Mouse (Mus musculus): Measurements from ENCODE around the gene Ap1s1. TPM values are rescaled to one million over a fixed set of nuclear protein-coding genes. Genes with fewer than 3 reads are reported as not detected.

Ap1s1 gene
- polyA plus RNA-seq, 1 experiment from 2014 or later: 194 TPM

- no peak for ATAC-seq (replicated peaks; ENCODE audit: low FRiP score)
- no peaks in the 10 kb centered on the region for H3K27me3 ChIP-seq
- WGBS: 26% methylated on average over 11 of the region's 12 CpGs
These were observed 16.0 kb upstream of the Ap1s1 start for GRCm38 (mm10) chr5:137061809-137062481.

GRCm38 (mm10) chr5:137054873-137055272 is 8.9 kb upstream of the Ap1s1 start:
- no peak overlapping the region for H3K27ac ChIP-seq
- H3K36me3 ChIP-seq: no peaks in the 10 kb centered on the region
- no peak overlapping the region for H3K4me2 ChIP-seq
- H3K27me3 ChIP-seq: no peaks in the 10 kb centered on the region
- no peaks in the 10 kb centered on the region for H3K4me1 ChIP-seq
- H3K9me3 ChIP-seq (replicated peaks): no peaks in the 10 kb centered on the region
- ATAC-seq (replicated peaks; ENCODE audit: low FRiP score): no peak
- no peak overlapping the region for H3K4me3 ChIP-seq (replicated peaks)
- 84% methylated on average over 5 of the region's 5 CpGs for WGBS
- no peak overlapping the region for H3K9ac ChIP-seq

More at GRCm38 (mm10) chr5:137061809-137062481, 16.0 kb upstream of the Ap1s1 start:
- Histone ChIP-seq H3K9me3 (replicated peaks) (no peaks in the 10 kb centered on the region), H3K27ac (no peak overlapping the region), H3K4me3 (replicated peaks) (no peak overlapping the region), H3K4me2 (no peak overlapping the region), H3K36me3 (no peaks in the 10 kb centered on the region), H3K4me1 (no peaks in the 10 kb centered on the region), H3K9ac (no peak overlapping the region)

- Histone ChIP-seq H3K4me3 (replicated peaks) (no peak overlapping the region), H3K4me2 (no peak overlapping the region), H3K9me3 (replicated peaks) (no peaks in the 10 kb centered on the region), H3K36me3 (no peaks in the 10 kb centered on the region), H3K9ac (no peak overlapping the region), H3K4me1 (no peaks in the 10 kb centered on the region), H3K27ac (no peak overlapping the region), H3K27me3 (no peaks in the 10 kb centered on the region)
- no peak for ATAC-seq (replicated peaks; ENCODE audit: low FRiP score)
- 80% methylated on average over 7 of the region's 7 CpGs for WGBS
These were observed 8.4 kb upstream of the Ap1s1 start for GRCm38 (mm10) chr5:137054299-137054698.

GRCm38 (mm10) chr5:137051914-137052505 is 6.1 kb upstream of the Ap1s1 start:
- Histone ChIP-seq H3K4me2 (no peak overlapping the region), H3K36me3 (no peaks in the 10 kb centered on the region), H3K9ac (no peak overlapping the region), H3K27ac (no peak overlapping the region), H3K4me1 (no peaks in the 10 kb centered on the region), H3K9me3 (replicated peaks) (no peaks in the 10 kb centered on the region), H3K4me3 (replicated peaks) (no peak overlapping the region), H3K27me3 (no peaks in the 10 kb centered on the region)
- 82% methylated on average over 5 of the region's 5 CpGs for WGBS
- ATAC-seq (replicated peaks; ENCODE audit: low FRiP score): no peak

GRCm38 (mm10) chr5:137051125-137051524 is 5.2 kb upstream of the Ap1s1 start:
- Histone ChIP-seq H3K4me1 (peaks cover 5% of the 10 kb centered on the region; the same call in 1 of the 2 replicates), H3K9ac (no peak overlapping the region), H3K9me3 (replicated peaks) (no peaks in the 10 kb centered on the region), H3K27ac (no peak overlapping the region), H3K4me3 (replicated peaks) (no peak overlapping the region), H3K36me3 (no peaks in the 10 kb centered on the region), H3K4me2 (no peak overlapping the region), H3K27me3 (no peaks in the 10 kb centered on the region)
- ATAC-seq (replicated peaks; ENCODE audit: low FRiP score): no peak
- WGBS: 58% methylated on average over 6 of the region's 6 CpGs

- peaks cover 9% of the 10 kb centered on the region for H3K36me3 ChIP-seq
- no peak for ATAC-seq (replicated peaks; ENCODE audit: low FRiP score)
- H3K4me2 ChIP-seq: no peak overlapping the region
- no peak overlapping the region for H3K4me3 ChIP-seq (replicated peaks)
- peaks cover 14% of the 10 kb centered on the region for H3K4me1 ChIP-seq
- H3K27ac ChIP-seq: no peak overlapping the region
- no peaks in the 10 kb centered on the region for H3K27me3 ChIP-seq
- no peaks in the 10 kb centered on the region for H3K9me3 ChIP-seq (replicated peaks)
- no peak overlapping the region for H3K9ac ChIP-seq
These were observed 1.1 kb upstream of the Ap1s1 start for GRCm38 (mm10) chr5:137046991-137047390.

GRCm38 (mm10) chr5:137046324-137046718 is 386 bp upstream of the Ap1s1 start:
- H3K36me3 ChIP-seq: peaks cover 15% of the 10 kb centered on the region
- no peak for ATAC-seq (replicated peaks; ENCODE audit: low FRiP score)
- H3K27me3 ChIP-seq: no peaks in the 10 kb centered on the region
- peaks cover 14% of the 10 kb centered on the region for H3K4me1 ChIP-seq
- peak overlapping the region; percentile 80 for H3K4me3 ChIP-seq (replicated peaks)
- no peak overlapping the region for H3K9ac ChIP-seq
- no peak overlapping the region for H3K27ac ChIP-seq
- 32% methylated on average over 5 of the region's 5 CpGs for WGBS
- peak overlapping the region; percentile 90 for H3K4me2 ChIP-seq
- no peaks in the 10 kb centered on the region for H3K9me3 ChIP-seq (replicated peaks)

- Histone ChIP-seq H3K4me1 (peaks cover 14% of the 10 kb centered on the region), H3K36me3 (peaks cover 37% of the 10 kb centered on the region), H3K27me3 (no peaks in the 10 kb centered on the region), H3K4me2 (no peak overlapping the region), H3K9me3 (replicated peaks) (no peaks in the 10 kb centered on the region), H3K27ac (no peak overlapping the region), H3K4me3 (replicated peaks) (no peak overlapping the region), H3K9ac (no peak overlapping the region)
- no peak for ATAC-seq (replicated peaks; ENCODE audit: low FRiP score)
- 94% methylated on average over 7 of the region's 7 CpGs for WGBS
These were observed 1.9 kb downstream of the Ap1s1 start for GRCm38 (mm10) chr5:137043997-137044396.

GRCm38 (mm10) chr5:137041442-137041841 is 4.5 kb downstream of the Ap1s1 start:
- Histone ChIP-seq H3K36me3 (peaks cover 62% of the 10 kb centered on the region), H3K27ac (no peak overlapping the region), H3K9ac (no peak overlapping the region), H3K4me1 (peaks cover 13% of the 10 kb centered on the region), H3K4me2 (no peak overlapping the region), H3K27me3 (no peaks in the 10 kb centered on the region), H3K4me3 (replicated peaks) (no peak overlapping the region), H3K9me3 (replicated peaks) (no peaks in the 10 kb centered on the region)
- ATAC-seq (replicated peaks; ENCODE audit: low FRiP score): no peak
- 86% methylated on average over 10 of the region's 10 CpGs for WGBS

GRCm38 (mm10) chr5:137039453-137039852 is 6.5 kb downstream of the Ap1s1 start:
- WGBS: 98% methylated on average over 10 of the region's 10 CpGs
- H3K27ac ChIP-seq: no peak overlapping the region
- no peak for ATAC-seq (replicated peaks; ENCODE audit: low FRiP score)
- H3K4me2 ChIP-seq: no peak overlapping the region
- H3K36me3 ChIP-seq: peaks cover 69% of the 10 kb centered on the region
- no peak overlapping the region for H3K9ac ChIP-seq
- H3K9me3 ChIP-seq (replicated peaks): no peaks in the 10 kb centered on the region
- H3K27me3 ChIP-seq: no peaks in the 10 kb centered on the region
- H3K4me3 ChIP-seq (replicated peaks): no peak overlapping the region
- peaks cover under 1% of the 10 kb centered on the region for H3K4me1 ChIP-seq

- H3K36me3 ChIP-seq: peaks cover 53% of the 10 kb centered on the region
- WGBS: 86% methylated on average over 13 of the region's 13 CpGs
These were observed 9.7 kb downstream of the Ap1s1 start for GRCm38 (mm10) chr5:137036211-137036610.

GRCm38 (mm10) chr5:137032641-137033074 is 13.3 kb downstream of the Ap1s1 start:
- Histone ChIP-seq H3K27me3 (peaks cover 51% of the 10 kb centered on the region), H3K36me3 (peaks cover 19% of the 10 kb centered on the region), H3K4me2 (peak overlapping the region; percentile 100), H3K9me3 (replicated peaks) (no peaks in the 10 kb centered on the region), H3K4me1 (peaks cover 50% of the 10 kb centered on the region), H3K9ac (peak overlapping the region; percentile 26; the same call in 1 of the 2 replicates), H3K4me3 (replicated peaks) (peak overlapping the region; percentile 54), H3K27ac (no peak overlapping the region)
- peak; percentile 81 for ATAC-seq (replicated peaks; ENCODE audit: low FRiP score)
- WGBS: 1% methylated on average over 44 of the region's 49 CpGs

More at GRCm38 (mm10) chr5:137036211-137036610, 9.7 kb downstream of the Ap1s1 start:
- H3K4me2 ChIP-seq: no peak overlapping the region
- H3K4me1 ChIP-seq: peaks cover 21% of the 10 kb centered on the region
- no peak for ATAC-seq (replicated peaks; ENCODE audit: low FRiP score)
- peaks cover 16% of the 10 kb centered on the region for H3K27me3 ChIP-seq
- no peak overlapping the region for H3K4me3 ChIP-seq (replicated peaks)
- H3K27ac ChIP-seq: no peak overlapping the region
- no peaks in the 10 kb centered on the region for H3K9me3 ChIP-seq (replicated peaks)
- no peak overlapping the region for H3K9ac ChIP-seq

Measured in kidney, embryonic 15.5 days (tissue).